Mouse (Mus musculus) neural tube, embryonic 10.5 days (tissue): Measurements from ENCODE around the gene Zfp672.

Experiments used
- DNase-seq: peaks from one replicate; pipeline ENCODE4 v3.0.0-alpha.2; 2017; ENCODE audit warnings: low spot score; ENCODE audit errors: extremely low spot score

Gene Zfp672

DNA sequence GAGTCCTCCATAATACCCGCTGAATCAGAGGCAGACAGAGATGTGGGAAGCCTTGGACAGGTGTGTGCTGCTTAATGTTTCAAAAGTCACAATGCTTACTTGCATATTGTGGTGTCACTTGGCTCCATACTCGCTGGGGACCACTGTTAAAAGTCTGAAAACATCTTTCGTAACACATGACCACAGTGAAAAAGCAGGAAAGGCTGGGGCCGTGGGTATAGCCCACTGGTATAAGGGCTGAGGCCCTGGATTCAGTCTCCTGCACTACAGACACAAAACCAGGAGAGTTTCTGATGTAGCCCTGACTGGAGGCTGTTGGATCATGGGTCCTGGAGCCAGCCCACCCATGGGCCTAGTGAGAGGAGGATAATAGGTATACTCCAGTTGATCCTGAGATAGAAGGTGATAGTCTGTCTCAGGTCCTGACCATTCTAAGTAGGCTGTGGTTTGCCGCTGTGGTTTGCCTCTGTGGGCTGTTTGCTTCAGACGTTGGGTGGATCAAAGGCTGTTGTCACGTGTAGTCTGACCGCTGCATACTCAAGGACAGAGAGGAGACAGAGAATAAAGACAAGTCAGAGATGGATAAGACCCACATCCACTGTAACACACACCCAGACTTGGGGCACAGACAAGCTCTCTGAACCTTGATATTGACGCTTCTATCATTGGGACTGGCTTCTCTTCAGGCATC is 40.0 kb downstream of the Zfp672 start:
- no peak for DNase-seq

DNA sequence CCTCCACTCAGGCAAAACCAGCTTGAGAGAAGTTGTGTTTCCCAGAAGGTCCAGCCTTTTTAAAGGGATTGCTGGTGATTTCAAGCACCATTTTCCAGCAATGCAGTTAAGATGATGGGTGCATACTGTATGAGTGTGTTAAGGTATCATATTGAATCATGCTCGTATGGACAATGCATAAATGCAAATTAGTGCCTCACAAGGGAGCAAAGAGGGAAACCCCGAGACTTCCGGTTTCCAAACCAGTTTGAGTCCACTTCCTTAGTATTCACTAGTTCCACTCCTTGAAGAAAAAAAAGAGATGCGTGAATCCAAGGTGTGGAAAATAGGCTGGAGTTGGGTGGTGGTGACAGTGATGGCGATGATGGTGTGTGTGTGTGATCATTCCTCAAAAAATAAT is 47.6 kb downstream of the Zfp672 start:
- no peak for DNase-seq

DNA sequence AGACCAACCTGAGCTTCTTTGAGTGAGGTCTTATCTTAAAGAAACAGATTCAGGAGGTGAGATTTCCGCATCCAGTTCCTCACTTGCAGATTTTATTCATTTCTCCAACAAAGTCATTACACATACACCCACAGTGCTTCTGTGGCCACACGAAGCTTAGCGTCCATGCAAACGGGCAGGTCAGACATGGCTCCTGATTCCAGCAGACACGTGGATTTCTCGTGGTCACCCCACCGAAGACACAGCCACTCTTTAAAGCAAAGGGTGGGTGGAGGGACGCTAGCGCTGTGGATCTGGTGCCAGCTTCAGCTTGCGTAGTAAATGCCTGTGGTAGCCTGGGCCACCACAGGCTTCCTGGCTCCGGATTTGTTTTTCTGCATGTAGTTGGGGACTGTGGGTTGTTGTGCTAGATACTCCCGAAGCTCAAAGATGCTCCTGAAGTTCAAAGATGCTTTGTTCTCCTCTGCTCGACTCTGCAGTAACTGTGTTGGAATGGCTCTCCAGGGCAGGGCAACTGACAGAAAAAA is 48.1 kb downstream of the Zfp672 start:
- DNase-seq, result no peak

DNA sequence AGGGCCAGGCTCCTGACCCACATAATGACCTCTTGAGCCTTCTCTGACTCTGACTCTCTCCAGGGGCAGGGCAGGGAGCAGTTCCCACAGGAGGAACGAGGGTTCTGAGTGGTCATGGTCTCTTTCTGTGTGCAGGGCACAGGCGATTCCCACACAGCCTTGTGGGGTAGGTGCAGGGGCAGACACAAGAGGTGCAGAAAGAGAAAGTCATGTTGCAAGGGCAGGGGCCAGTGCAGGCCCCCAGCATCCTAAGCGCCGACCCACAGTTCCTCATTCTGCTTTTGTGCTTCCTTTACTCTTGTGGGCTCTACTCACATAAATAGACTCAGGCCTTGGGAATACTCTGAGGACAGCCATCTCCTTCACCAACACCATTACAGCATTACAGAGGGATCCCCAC is 54.4 kb downstream of the Zfp672 start:
- DNase-seq, result no peak

DNA sequence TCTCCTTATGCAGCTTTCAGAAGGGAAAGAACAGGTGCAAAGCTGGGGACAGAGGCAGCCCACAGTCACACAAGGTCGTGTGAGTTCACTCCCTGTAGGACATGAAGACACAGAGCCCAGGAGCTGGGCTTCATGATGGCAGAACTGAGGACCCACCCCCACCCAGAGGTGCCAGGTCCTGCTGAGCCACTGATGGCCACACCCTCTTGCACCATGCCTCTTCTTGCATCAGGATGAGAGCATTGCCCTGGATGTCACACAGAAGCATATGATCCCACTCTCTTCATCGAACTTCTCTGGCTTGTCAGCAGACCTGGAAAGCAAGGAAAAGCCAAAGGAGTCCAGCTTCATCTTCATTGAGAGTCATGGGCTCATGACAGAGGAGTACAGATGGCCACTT is 55.6 kb downstream of the Zfp672 start, which contains the start of gene 4930438A08Rik:
4930438A08Rik (plus strand) TSS at position 228 of the 400 bp plus-strand sequence.
- no peak for DNase-seq

DNA sequence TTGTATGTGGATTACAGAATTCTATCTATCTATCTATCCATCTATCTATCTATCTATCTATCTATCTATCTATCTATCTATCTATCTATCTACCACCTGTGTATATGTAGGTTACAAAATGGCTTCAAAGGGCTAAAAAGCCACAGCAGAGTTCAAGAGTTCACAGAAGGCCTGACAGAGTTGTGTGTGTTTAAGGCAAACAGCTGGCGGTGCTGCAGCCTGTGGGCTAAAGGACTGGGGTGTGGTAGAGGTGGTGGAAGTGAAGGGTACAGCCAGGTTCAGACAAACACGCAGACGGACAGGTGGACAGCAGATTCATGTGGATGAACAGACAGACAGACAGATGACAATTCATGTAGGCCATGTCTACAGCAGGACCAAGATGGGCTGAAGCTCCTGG is 61.9 kb downstream of the Zfp672 start:
- DNase-seq, result no peak
